Mouse (Mus musculus): ENCODE measurements around the gene BC016579. TPM values are rescaled to one million over a fixed set of nuclear protein-coding genes. Genes with fewer than 3 reads are reported as not detected.
A peak's percentile ranks its signal among the peaks of the same experiment; 100 is the strongest.

The BC016579 gene
- total and polyA plus RNA-seq, 2 experiments from 2014 or later, result not detected

DNA sequence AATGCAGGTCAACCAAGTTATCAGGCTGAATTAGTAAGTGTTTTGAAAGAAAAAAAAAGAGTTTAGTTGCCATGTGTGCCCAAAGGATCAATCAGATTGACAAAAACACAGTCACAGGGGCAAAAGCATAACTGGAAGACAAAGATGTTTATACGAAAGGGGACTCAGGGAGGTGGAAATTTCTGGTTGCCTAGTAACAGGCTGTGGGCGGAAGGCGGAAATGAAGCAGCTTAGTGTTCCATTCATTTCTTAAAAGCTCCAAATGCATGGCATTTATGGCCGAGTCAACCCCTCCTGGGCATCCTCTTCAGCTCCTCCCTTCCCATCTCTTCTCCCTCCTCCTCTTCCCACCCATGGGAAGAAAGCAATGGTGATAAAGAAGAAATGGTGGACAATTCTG is 36.3 kb upstream of the BC016579 start:
- peak overlapping the region; percentile 0; the same call in 1 of the 2 replicates for H3K4me2 ChIP-seq (ENCODE audit: low read depth, low read length, poor library complexity, severe bottlenecking)
- no peaks in the 10 kb centered on the region for H3K9me3 ChIP-seq (ENCODE audit: low read length)
- H3K27me3 ChIP-seq (ENCODE audit: insufficient read depth, low read length), result no peaks in the 10 kb centered on the region
- H3K4me1 ChIP-seq (ENCODE audit: insufficient read depth, low read length), result no peaks in the 10 kb centered on the region
- H3K27ac ChIP-seq (ENCODE audit: low read depth, low read length), result peak overlapping the region; percentile 72
- DNase-seq (ENCODE audit: low spot score) (peak; percentile 77), ATAC-seq (ENCODE audit: low FRiP score) (peak; percentile 76)
- WGBS, result 4% methylated on average over 4 of the region's 4 CpGs
- TF ChIP-seq CTCF (IDR thresholded peaks at IDR 0.05), result no peak
- H3K9ac ChIP-seq (replicated peaks; ENCODE audit: low read length, poor library complexity, severe bottlenecking), result no peak overlapping the region
- H3K4me3 ChIP-seq (ENCODE audit: low read depth, low read length), result no peak overlapping the region
- H3K36me3 ChIP-seq (ENCODE audit: insufficient read depth, low read length), result no peaks in the 10 kb centered on the region

- H3K4me1 ChIP-seq (ENCODE audit: insufficient read depth, low read length), result no peaks in the 10 kb centered on the region
- H3K27me3 ChIP-seq (ENCODE audit: insufficient read depth, low read length), result no peaks in the 10 kb centered on the region
- no peak for TF ChIP-seq CTCF (IDR thresholded peaks at IDR 0.05)
- ATAC-seq (ENCODE audit: low FRiP score) (no peak; the same call in 1 of the 2 replicates), DNase-seq (ENCODE audit: low spot score) (peak; percentile 57)
- H3K27ac ChIP-seq (ENCODE audit: low read depth, low read length), result no peak overlapping the region
- H3K4me3 ChIP-seq (ENCODE audit: low read depth, low read length), result no peak overlapping the region
- no peaks in the 10 kb centered on the region for H3K9me3 ChIP-seq (ENCODE audit: low read length)
- no peak overlapping the region for H3K9ac ChIP-seq (replicated peaks; ENCODE audit: low read length, poor library complexity, severe bottlenecking)
- no peaks in the 10 kb centered on the region for H3K36me3 ChIP-seq (ENCODE audit: insufficient read depth, low read length)
- 83% methylated on average over 3 of the region's 3 CpGs for WGBS
- H3K4me2 ChIP-seq (ENCODE audit: low read depth, low read length, poor library complexity, severe bottlenecking), result no peak overlapping the region
Observed at GRCm38 (mm10) chr16:45686833-45687232, 33.0 kb upstream of the BC016579 start.

GRCm38 (mm10) chr16:45685295-45685694 is 31.4 kb upstream of the BC016579 start:
- WGBS, result 66% methylated on average over 3 of the region's 3 CpGs
- no peak for DNase-seq (ENCODE audit: low spot score)
- H3K36me3 ChIP-seq (ENCODE audit: insufficient read depth, low read length), result no peaks in the 10 kb centered on the region
- no peak for TF ChIP-seq CTCF (IDR thresholded peaks at IDR 0.05)
- no peaks in the 10 kb centered on the region for H3K27me3 ChIP-seq (ENCODE audit: insufficient read depth, low read length)
- H3K4me3 ChIP-seq (ENCODE audit: low read depth, low read length), result no peak overlapping the region
- H3K4me2 ChIP-seq (ENCODE audit: low read depth, low read length, poor library complexity, severe bottlenecking), result no peak overlapping the region
- H3K9ac ChIP-seq (replicated peaks; ENCODE audit: low read length, poor library complexity, severe bottlenecking), result no peak overlapping the region
- no peaks in the 10 kb centered on the region for H3K9me3 ChIP-seq (ENCODE audit: low read length)
- no peaks in the 10 kb centered on the region for H3K4me1 ChIP-seq (ENCODE audit: insufficient read depth, low read length)
- H3K27ac ChIP-seq (ENCODE audit: low read depth, low read length), result no peak overlapping the region
- ATAC-seq (ENCODE audit: low FRiP score), result peak; percentile 41; the same call in 1 of the 2 replicates

DNA sequence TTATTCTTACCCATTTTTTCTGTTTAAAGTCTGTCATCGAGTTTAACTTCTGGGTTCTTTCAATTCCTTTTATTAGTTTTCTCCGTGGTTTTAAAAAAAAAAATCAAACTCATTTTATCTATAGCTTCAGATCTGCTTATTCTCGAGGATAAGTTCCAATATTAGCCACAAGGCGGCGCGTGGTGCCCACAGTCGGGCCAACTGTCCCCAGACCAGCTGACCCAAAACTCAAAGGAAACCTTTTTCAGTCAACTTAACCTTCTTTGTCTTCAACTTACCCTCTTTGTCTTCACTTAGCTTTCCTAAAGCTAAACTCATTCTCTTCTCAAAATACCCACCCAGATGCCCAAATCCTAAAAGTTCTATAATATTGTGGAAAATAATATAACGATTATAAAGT is 30.9 kb upstream of the BC016579 start:
- Histone ChIP-seq H3K27ac (ENCODE audit: low read depth, low read length) (no peak overlapping the region), H3K36me3 (ENCODE audit: insufficient read depth, low read length) (no peaks in the 10 kb centered on the region), H3K4me3 (ENCODE audit: low read depth, low read length) (no peak overlapping the region), H3K4me1 (ENCODE audit: insufficient read depth, low read length) (no peaks in the 10 kb centered on the region), H3K27me3 (ENCODE audit: insufficient read depth, low read length) (no peaks in the 10 kb centered on the region), H3K9ac (replicated peaks; ENCODE audit: low read length, poor library complexity, severe bottlenecking) (no peak overlapping the region), H3K9me3 (ENCODE audit: low read length) (no peaks in the 10 kb centered on the region), H3K4me2 (ENCODE audit: low read depth, low read length, poor library complexity, severe bottlenecking) (no peak overlapping the region)
- TF ChIP-seq CTCF (IDR thresholded peaks at IDR 0.05), result peak; percentile 81
- DNase-seq (ENCODE audit: low spot score), result peak; percentile 72
- 15% methylated on average over 8 of the region's 8 CpGs for WGBS
- no peak for ATAC-seq (ENCODE audit: low FRiP score)

DNA sequence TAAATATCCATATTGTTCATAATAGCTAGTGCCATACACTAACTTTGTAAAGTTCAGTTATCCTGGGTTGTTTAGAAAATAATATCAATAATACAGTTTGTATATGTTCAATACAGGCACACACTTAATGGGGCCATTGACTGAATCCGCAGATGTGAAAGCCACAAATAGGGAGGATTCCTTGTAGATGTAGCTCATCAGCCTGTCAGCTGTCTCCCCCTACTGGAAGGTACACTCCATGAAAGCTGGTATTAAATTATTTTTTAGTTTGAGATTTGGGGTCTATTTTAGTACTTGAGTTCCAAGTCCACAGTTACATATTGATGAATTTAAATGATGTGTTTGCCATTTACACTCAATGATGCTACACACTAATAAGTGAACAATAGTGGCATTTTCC is 22.6 kb upstream of the BC016579 start:
- TF ChIP-seq CTCF (IDR thresholded peaks at IDR 0.05), result peak; percentile 74
- no peaks in the 10 kb centered on the region for H3K27me3 ChIP-seq (ENCODE audit: insufficient read depth, low read length)
- no peaks in the 10 kb centered on the region for H3K9me3 ChIP-seq (ENCODE audit: low read length)
- H3K4me3 ChIP-seq (ENCODE audit: low read depth, low read length), result no peak overlapping the region
- ATAC-seq (ENCODE audit: low FRiP score), result no peak
- WGBS, result 46% methylated on average over 1 of the region's 1 CpGs
- no peak overlapping the region for H3K9ac ChIP-seq (replicated peaks; ENCODE audit: low read length, poor library complexity, severe bottlenecking)
- no peaks in the 10 kb centered on the region for H3K36me3 ChIP-seq (ENCODE audit: insufficient read depth, low read length)
- no peak overlapping the region for H3K27ac ChIP-seq (ENCODE audit: low read depth, low read length)
- no peaks in the 10 kb centered on the region for H3K4me1 ChIP-seq (ENCODE audit: insufficient read depth, low read length)
- DNase-seq (ENCODE audit: low spot score), result peak; percentile 32
- H3K4me2 ChIP-seq (ENCODE audit: low read depth, low read length, poor library complexity, severe bottlenecking), result no peak overlapping the region

DNA sequence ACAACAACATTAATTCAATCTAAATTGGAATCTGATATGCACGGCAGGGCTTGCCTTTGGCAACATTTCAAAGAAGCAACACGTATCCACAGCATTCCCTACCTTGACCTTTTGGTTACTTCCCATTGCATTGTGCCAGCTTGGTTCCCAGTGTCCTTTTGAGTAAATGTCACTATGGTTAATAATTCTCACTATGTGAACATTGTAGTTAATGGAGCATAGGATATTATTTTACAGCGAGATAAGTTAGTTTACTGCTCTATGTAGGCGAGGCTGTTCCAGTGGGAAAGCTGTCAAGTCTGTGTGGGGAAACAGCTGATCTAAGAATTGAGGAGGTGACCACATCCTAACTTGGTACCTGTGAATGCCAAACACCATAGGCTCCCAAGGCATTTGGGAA is 16.1 kb upstream of the BC016579 start:
- ATAC-seq (ENCODE audit: low FRiP score), result no peak
- no peak for DNase-seq (ENCODE audit: low spot score)
- H3K36me3 ChIP-seq (ENCODE audit: insufficient read depth, low read length), result no peaks in the 10 kb centered on the region
- no peak for TF ChIP-seq CTCF (IDR thresholded peaks at IDR 0.05)
- H3K27me3 ChIP-seq (ENCODE audit: insufficient read depth, low read length), result no peaks in the 10 kb centered on the region
- no peaks in the 10 kb centered on the region for H3K4me1 ChIP-seq (ENCODE audit: insufficient read depth, low read length)
- no peak overlapping the region for H3K27ac ChIP-seq (ENCODE audit: low read depth, low read length)
- H3K9ac ChIP-seq (replicated peaks; ENCODE audit: low read length, poor library complexity, severe bottlenecking), result no peak overlapping the region
- no peaks in the 10 kb centered on the region for H3K9me3 ChIP-seq (ENCODE audit: low read length)
- no peak overlapping the region for H3K4me2 ChIP-seq (ENCODE audit: low read depth, low read length, poor library complexity, severe bottlenecking)
- no peak overlapping the region for H3K4me3 ChIP-seq (ENCODE audit: low read depth, low read length)
- 69% methylated on average over 4 of the region's 4 CpGs for WGBS
